Mouse (Mus musculus): ENCODE measurements around the gene Cyp46a1. TPM values are rescaled to one million over a fixed set of nuclear protein-coding genes. Genes with fewer than 3 reads are reported as not detected.

Cyp46a1 gene
- polyA plus RNA-seq, 1 experiment: not detected

- Histone ChIP-seq H3K9me3 (ENCODE audit: control insufficient read depth, low read length) (no peaks in the 10 kb centered on the region), H3K36me3 (ENCODE audit: control insufficient read depth) (no peaks in the 10 kb centered on the region), H3K4me1 (ENCODE audit: control insufficient read depth) (no peaks in the 10 kb centered on the region), H3K4me3 (replicated peaks) (no peak overlapping the region), H3K27me3 (ENCODE audit: control insufficient read depth) (no peaks in the 10 kb centered on the region)
- TF ChIP-seq TAL1 (IDR thresholded peaks at IDR 0.05; ENCODE audit: low read length): no peak
- TF ChIP-seq GATA1 (IDR thresholded peaks at IDR 0.05; ENCODE audit: low read length): no peak
Measured at GRCm38 (mm10) chr12:108367909-108368308, 33.7 kb downstream of the Cyp46a1 start.

- Histone ChIP-seq H3K4me3 (replicated peaks) (no peak overlapping the region), H3K4me1 (ENCODE audit: control insufficient read depth) (no peaks in the 10 kb centered on the region), H3K27me3 (ENCODE audit: control insufficient read depth) (no peaks in the 10 kb centered on the region), H3K9me3 (ENCODE audit: control insufficient read depth, low read length) (no peaks in the 10 kb centered on the region), H3K36me3 (ENCODE audit: control insufficient read depth) (no peaks in the 10 kb centered on the region)
- TF ChIP-seq TAL1 (IDR thresholded peaks at IDR 0.05; ENCODE audit: low read length) (no peak), GATA1 (IDR thresholded peaks at IDR 0.05; ENCODE audit: low read length) (no peak)
Measured at GRCm38 (mm10) chr12:108368921-108369320, 34.7 kb downstream of the Cyp46a1 start.

GRCm38 (mm10) chr12:108370596-108371428, 36.6 kb downstream of the Cyp46a1 start, which contains the start of gene Eml1:
Gene Eml1 (plus strand): TSS chr12:108370957.
- TF ChIP-seq GATA1 (IDR thresholded peaks at IDR 0.05; ENCODE audit: low read length): no peak
- no peak for TF ChIP-seq TAL1 (IDR thresholded peaks at IDR 0.05; ENCODE audit: low read length)
- Histone ChIP-seq H3K36me3 (ENCODE audit: control insufficient read depth) (no peaks in the 10 kb centered on the region), H3K4me3 (replicated peaks) (no peak within 1 kb of the TSS), H3K9me3 (ENCODE audit: control insufficient read depth, low read length) (no peaks in the 10 kb centered on the region), H3K4me1 (ENCODE audit: control insufficient read depth) (no peaks in the 10 kb centered on the region), H3K27me3 (ENCODE audit: control insufficient read depth) (no peaks in the 10 kb centered on the region)

DNA sequence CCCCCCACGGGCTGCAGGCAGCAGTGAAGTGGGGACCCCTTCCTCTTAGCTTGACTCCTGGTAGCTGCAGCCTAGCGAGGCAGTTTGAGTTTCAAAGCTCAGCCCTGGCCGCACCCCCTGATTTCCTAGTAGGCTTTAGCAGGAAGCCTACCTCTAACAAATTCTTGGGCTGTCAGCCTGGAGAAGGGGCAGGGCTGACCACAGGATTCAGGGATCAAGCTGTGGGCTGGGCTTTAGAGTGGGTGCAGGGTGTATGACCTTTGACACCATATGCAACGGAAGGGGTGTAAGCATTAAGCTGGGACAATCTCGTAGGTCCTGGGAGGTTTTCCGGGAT, 37.2 kb downstream of the Cyp46a1 start:
- H3K4me3 ChIP-seq (replicated peaks): no peak overlapping the region
- no peaks in the 10 kb centered on the region for H3K4me1 ChIP-seq (ENCODE audit: control insufficient read depth)
- H3K36me3 ChIP-seq (ENCODE audit: control insufficient read depth): no peaks in the 10 kb centered on the region
- no peaks in the 10 kb centered on the region for H3K27me3 ChIP-seq (ENCODE audit: control insufficient read depth)
- H3K9me3 ChIP-seq (ENCODE audit: control insufficient read depth, low read length): no peaks in the 10 kb centered on the region
- TF ChIP-seq TAL1 (IDR thresholded peaks at IDR 0.05; ENCODE audit: low read length) (no peak), GATA1 (IDR thresholded peaks at IDR 0.05; ENCODE audit: low read length) (no peak)

DNA sequence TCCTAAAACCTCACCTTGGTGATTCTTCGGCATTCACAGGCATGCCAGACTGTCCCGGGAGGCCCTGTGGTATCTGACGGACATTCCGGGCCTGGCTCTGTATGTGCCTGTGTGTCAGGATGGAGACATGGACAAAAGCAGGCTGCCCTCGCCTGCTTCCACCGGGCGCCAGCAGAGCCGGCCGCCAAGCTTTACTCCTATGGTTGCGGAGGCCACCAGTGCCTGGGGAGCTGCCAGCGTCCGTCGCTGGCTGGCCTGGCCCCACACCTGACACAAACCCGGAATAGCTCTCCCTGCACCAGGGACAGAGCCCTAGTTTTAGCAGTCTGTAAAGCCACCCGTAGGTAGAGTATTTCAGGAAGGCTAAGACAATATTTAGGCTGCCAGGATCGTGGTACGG, 38.1 kb downstream of the Cyp46a1 start:
- Histone ChIP-seq H3K4me1 (ENCODE audit: control insufficient read depth) (no peaks in the 10 kb centered on the region), H3K9me3 (ENCODE audit: control insufficient read depth, low read length) (no peaks in the 10 kb centered on the region)
- TF ChIP-seq TAL1 (IDR thresholded peaks at IDR 0.05; ENCODE audit: low read length): no peak
- TF ChIP-seq GATA1 (IDR thresholded peaks at IDR 0.05; ENCODE audit: low read length): no peak

GRCm38 (mm10) chr12:108373611-108374010, 39.4 kb downstream of the Cyp46a1 start:
- Histone ChIP-seq H3K4me1 (ENCODE audit: control insufficient read depth) (no peaks in the 10 kb centered on the region), H3K4me3 (replicated peaks) (no peak overlapping the region), H3K36me3 (ENCODE audit: control insufficient read depth) (no peaks in the 10 kb centered on the region), H3K27me3 (ENCODE audit: control insufficient read depth) (no peaks in the 10 kb centered on the region), H3K9me3 (ENCODE audit: control insufficient read depth, low read length) (no peaks in the 10 kb centered on the region)
- TF ChIP-seq TAL1 (IDR thresholded peaks at IDR 0.05; ENCODE audit: low read length) (no peak), GATA1 (IDR thresholded peaks at IDR 0.05; ENCODE audit: low read length) (no peak)

More for the DNA sequence above, 38.1 kb downstream of the Cyp46a1 start:
- Histone ChIP-seq H3K27me3 (ENCODE audit: control insufficient read depth) (no peaks in the 10 kb centered on the region), H3K36me3 (ENCODE audit: control insufficient read depth) (no peaks in the 10 kb centered on the region), H3K4me3 (replicated peaks) (no peak overlapping the region)

- TF ChIP-seq TAL1 (IDR thresholded peaks at IDR 0.05; ENCODE audit: low read length) (no peak), GATA1 (IDR thresholded peaks at IDR 0.05; ENCODE audit: low read length) (no peak)
- no peak overlapping the region for H3K4me3 ChIP-seq (replicated peaks)
- no peaks in the 10 kb centered on the region for H3K36me3 ChIP-seq (ENCODE audit: control insufficient read depth)
- H3K9me3 ChIP-seq (ENCODE audit: control insufficient read depth, low read length): no peaks in the 10 kb centered on the region
- H3K4me1 ChIP-seq (ENCODE audit: control insufficient read depth): no peaks in the 10 kb centered on the region
- no peaks in the 10 kb centered on the region for H3K27me3 ChIP-seq (ENCODE audit: control insufficient read depth)
Measured at GRCm38 (mm10) chr12:108374689-108375088, 40.5 kb downstream of the Cyp46a1 start.

- no peaks in the 10 kb centered on the region for H3K9me3 ChIP-seq (ENCODE audit: control insufficient read depth, low read length)
- no peak overlapping the region for H3K4me3 ChIP-seq (replicated peaks)
- TF ChIP-seq TAL1 (IDR thresholded peaks at IDR 0.05; ENCODE audit: low read length) (no peak), GATA1 (IDR thresholded peaks at IDR 0.05; ENCODE audit: low read length) (no peak)
- no peaks in the 10 kb centered on the region for H3K27me3 ChIP-seq (ENCODE audit: control insufficient read depth)
- no peaks in the 10 kb centered on the region for H3K4me1 ChIP-seq (ENCODE audit: control insufficient read depth)
- no peaks in the 10 kb centered on the region for H3K36me3 ChIP-seq (ENCODE audit: control insufficient read depth)
Measured at GRCm38 (mm10) chr12:108378379-108379133, 44.4 kb downstream of the Cyp46a1 start.

DNA sequence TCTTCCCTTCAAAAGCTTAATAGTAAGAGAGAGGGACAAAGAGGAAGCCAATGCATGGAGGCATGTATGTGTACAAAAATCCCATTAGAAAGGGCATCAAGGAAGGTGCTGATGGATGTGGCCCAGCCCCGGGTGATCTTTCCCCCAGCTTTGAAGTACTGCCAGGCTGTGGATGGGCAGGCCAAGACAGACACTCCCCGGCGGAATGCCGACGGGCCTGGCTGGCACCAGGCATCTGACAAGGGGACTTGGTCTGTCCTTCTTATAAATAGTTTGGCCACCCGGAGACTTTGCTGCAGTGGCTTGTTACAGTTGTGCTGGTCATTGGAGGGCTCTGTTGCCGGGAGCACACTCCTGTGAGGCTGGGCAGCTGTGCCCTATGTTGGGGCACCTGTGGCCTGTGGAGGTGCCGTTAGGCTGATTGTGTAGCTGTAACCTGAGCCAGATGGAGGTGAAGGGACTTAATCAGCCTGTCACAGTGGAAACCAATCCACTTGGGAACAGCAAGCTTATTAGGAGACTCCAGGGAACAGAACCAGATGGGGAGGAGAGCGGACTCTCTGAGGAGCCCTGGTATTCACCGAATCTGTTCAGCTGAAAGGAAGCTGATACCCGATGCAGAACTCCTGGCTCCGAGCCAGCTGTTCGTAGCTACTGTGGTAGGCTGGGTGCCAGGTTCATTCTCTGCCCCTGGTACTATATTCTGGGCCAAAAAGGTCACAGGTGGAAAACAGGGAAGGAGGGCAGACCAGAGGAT, 52.5 kb downstream of the Cyp46a1 start:
- no peak for TF ChIP-seq TAL1 (IDR thresholded peaks at IDR 0.05; ENCODE audit: low read length)
- no peak for TF ChIP-seq GATA1 (IDR thresholded peaks at IDR 0.05; ENCODE audit: low read length)
- Histone ChIP-seq H3K4me1 (ENCODE audit: control insufficient read depth) (no peaks in the 10 kb centered on the region), H3K4me3 (replicated peaks) (no peak overlapping the region), H3K27me3 (ENCODE audit: control insufficient read depth) (no peaks in the 10 kb centered on the region), H3K9me3 (ENCODE audit: control insufficient read depth, low read length) (no peaks in the 10 kb centered on the region), H3K36me3 (ENCODE audit: control insufficient read depth) (no peaks in the 10 kb centered on the region)
